Mouse (Mus musculus) liver, embryonic 18 days (tissue): ENCODE data around the gene Dpysl5. TPM values are rescaled to one million over a fixed set of nuclear protein-coding genes. Genes with fewer than 3 reads are reported as not detected.

ENCODE experiments used
- polyA plus RNA-seq: library from polyadenylated mRNA; depleted of rRNA; stranded (reverse); fragments of >200 nt; gene quantifications from 2 replicates; pipeline ENCODE4 v1.2.3, GENCODE M21; 2012; rRNA removed

Gene Dpysl5
- polyA plus RNA-seq, result 0.22 and 0.25 TPM in 2 replicates

DNA sequence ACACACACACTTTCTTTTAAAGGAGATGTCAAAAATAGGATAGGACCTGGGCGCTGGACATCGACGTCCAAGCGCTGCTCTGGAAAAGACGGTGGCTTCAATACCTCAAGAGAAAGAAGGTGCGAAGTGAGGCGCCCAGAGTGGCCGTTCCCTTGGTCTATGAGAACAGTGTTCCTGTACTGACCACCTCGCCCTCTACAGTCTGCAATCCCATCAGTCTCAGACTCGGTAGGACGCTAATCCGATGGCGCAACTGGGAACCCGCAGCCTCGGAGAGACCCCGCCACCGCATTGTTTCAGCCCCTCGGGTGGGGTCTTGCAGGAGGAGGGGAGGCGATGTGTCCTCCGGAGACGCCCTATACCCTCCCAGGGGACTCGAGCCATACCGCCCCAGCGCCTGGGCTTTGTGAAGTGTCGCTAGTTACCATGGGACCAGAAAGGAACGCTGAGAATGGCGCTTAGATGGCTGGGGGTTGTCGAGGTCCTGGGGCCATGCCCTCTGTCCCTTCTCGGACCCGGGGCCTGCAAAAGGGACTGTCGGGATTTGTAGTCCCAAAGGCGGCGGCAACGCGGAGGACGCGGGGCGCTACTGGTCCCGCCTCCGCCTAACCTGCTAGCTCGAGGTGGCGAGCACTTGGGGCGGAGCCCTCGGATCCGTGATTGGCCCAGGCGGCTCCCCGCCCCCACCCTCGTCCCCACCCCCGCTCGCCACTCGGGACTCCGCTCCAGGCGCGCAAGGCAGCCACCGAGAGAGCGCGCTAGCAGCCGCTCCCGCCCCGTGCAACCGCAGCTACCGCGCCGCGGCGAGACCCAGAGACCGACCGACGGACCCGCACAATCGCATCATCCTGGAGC is at the start of gene Dpysl5:
TSS of gene Dpysl5 (plus strand) at position 418 of the 855 bp plus-strand sequence.

DNA sequence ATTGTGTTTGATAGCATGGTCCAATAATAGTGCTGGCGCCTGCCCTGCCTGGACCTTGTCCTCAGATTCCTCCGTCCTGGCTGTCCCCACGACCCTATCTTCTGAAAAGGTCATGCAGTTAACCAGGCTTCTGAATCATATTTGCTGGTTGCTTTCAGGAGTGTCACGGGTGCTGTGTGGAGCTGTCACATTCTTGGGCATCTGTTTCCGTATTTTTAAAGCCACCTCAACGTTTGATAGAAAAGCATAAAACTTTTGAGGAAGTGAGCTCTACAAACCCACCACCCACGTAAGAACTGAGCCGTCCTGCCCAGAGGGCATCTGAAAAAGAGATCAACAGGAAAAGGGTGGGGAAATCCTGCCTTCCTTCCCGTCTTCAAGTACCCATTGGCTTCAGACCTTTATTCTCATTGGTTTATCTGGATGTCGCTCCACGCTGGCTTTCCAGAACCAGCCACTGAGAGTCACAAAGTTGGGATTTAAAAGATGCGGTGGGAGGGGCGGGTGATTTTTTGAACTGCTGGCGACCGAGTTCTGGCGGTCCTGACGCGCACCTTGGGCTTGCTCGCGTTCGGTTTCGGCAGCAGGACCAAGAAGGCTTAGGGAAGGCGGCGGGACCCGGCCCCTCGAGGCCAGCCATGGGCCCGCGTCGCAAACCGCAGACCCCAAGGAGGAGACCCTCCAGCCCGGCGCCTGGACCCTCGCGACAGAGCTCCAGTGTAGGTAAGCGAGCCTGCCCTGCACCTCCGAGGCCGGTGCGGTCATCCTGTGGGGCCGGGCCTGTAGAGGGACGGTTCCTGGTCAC is 44.8 kb upstream of the Dpysl5 start, which contains the start of gene Cenpa:
TSS of gene Cenpa (plus strand) at position 387 of the 805 bp plus-strand sequence.

DNA sequence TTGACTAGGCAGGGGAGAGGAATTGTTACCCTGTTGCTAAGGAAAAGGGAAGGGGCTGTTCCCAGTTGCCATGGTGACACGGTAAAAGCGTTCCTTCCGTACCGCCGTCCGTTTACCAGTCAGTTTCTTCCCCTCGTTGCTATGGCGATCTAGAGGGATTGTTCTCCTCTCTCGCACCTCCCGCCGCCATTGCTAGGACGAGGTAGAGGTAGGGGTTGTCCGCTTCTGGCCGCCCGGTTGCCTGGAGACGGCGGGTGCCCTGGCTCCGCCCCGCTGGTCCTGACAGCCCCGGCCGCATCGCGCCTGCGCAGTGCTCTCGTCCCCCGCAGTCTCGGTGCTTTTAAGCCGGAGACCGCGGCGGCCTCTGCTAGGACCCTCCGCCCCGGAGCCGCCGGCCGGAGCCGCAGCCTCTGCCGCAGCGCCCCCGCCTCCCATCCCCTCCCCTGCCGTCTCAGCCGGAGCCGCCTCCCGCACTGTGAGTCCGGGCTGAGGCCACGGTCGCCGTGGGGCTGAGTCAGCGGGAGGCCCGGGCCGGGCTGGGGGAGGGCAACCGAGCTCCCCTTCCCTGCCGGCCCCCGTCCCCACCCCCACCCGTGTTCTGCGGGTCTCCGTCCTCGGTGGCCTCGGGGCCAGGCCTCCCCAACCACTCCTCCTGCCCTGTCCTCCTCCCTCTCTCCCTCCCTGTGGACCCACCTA is 103.2 kb downstream of the Dpysl5 start, which contains the start of gene Mapre3:
TSS of gene Mapre3 (plus strand) at position 218 of the 696 bp plus-strand sequence.

Other genes starting within 250 kb of the Dpysl5 start
- gene Otof, start 249.6 kb upstream of the Dpysl5 start, polyA plus RNA-seq, result 0.01 TPM in 2 replicates
- gene 1700001C02Rik, start 245.5 kb upstream of the Dpysl5 start, polyA plus RNA-seq, result not detected in 2 replicates
- not detected in 2 replicates for gene Cib4, start 165.7 kb upstream of the Dpysl5 start, polyA plus RNA-seq
- 0.09 and 0.14 TPM in 2 replicates for gene Kcnk3, start 123.4 kb upstream of the Dpysl5 start, polyA plus RNA-seq
- 14.8 and 15.6 TPM in 2 replicates for gene Slc35f6, start 63.6 kb upstream of the Dpysl5 start, polyA plus RNA-seq
- 67.7 and 73.1 TPM in 2 replicates for gene Cenpa, start 44.8 kb upstream of the Dpysl5 start, polyA plus RNA-seq
- 8.0 and 9.0 TPM in 2 replicates for gene Mapre3, start 103.1 kb downstream of the Dpysl5 start, polyA plus RNA-seq
- 28.4 and 29.6 TPM in 2 replicates for gene Tmem214, start 156.4 kb downstream of the Dpysl5 start, polyA plus RNA-seq
- gene Agbl5, start 177.1 kb downstream of the Dpysl5 start, polyA plus RNA-seq, result 5.4 and 6.3 TPM in 2 replicates
- 218 and 229 TPM in 2 replicates for gene Ost4, start 196.2 kb downstream of the Dpysl5 start, polyA plus RNA-seq
- gene Emilin1, start 201.8 kb downstream of the Dpysl5 start, polyA plus RNA-seq, result 24.6 and 29.0 TPM in 2 replicates
- gene Khk, start 209.9 kb downstream of the Dpysl5 start, polyA plus RNA-seq, result 45.7 and 45.9 TPM in 2 replicates
- gene Cgref1, start 234.0 kb downstream of the Dpysl5 start, polyA plus RNA-seq, result 5.0 and 6.0 TPM in 2 replicates
- gene Preb, start 248.8 kb downstream of the Dpysl5 start, polyA plus RNA-seq, result 121 and 133 TPM in 2 replicates